Mouse (Mus musculus) kidney, postnatal 25 days (tissue): ENCODE data around the gene L2hgdh.

Source experiments
- DNase-seq, 2 experiments: peaks; one replicate each; pipeline ENCODE4 v3.0.0; 2021; ENCODE audit warnings: mixed read lengths in 2 of 2

L2hgdh gene

GRCm38 (mm10) chr12:69729246-69729645, 4.6 kb upstream of the L2hgdh start:
- DNase-seq: no peak

GRCm38 (mm10) chr12:69724018-69724710, 509 bp downstream of the L2hgdh start:
- no peak for DNase-seq

DNA sequence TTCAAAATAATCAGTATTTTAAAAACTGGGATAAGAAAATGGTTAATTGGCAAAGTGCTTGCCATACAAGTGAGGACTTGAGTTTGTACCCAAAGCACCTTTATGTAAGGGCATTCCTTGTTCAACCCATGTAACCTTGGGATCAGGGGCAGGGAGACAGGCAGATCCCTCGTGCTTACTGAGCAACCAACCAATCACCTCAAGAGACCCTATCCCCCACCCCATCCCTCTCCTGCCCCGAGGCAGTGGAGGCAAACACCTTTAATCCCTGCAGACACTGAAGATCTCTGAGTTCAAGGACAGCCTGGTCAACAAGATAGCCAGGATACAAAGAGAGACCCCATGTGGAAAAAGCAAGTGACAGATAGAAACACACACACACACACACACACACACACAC, 1.3 kb downstream of the L2hgdh start:
- DNase-seq: peak in 1 of 2 experiments; percentile 73

- no peak for DNase-seq
These were observed 1.8 kb downstream of the L2hgdh start for GRCm38 (mm10) chr12:69722857-69723256.

- DNase-seq: no peak
These were observed 11.0 kb downstream of the L2hgdh start for GRCm38 (mm10) chr12:69713628-69714027.

DNA sequence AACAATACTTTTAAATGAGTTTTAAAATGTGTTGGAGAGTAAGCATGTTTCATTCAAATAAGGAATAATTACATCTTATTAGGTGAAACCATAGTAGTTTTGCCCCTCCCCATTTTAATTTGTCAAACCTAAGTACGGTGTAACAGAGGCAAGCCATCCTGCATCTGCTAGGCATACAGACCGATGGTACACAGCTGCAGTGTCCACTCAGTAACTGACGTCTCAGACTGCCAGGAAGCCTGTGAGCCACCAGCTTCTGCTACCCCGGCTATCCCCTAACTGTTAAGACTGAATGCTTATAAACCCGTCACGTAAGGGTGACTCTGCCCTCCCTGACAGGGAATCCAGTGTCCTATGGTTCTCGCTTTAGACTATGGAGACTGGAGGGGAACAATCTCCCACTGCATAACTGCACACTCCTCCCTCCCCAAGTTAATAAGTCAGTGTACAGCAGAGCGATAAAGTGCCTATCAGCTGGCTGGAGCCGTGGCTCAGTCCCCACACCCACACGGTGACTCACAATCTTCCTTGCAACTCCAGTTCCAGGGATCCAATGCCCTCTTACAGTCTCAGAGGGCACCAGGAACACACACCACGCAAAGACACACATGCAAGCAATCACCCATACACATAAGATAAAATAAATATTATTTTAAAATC, 19.7 kb downstream of the L2hgdh start:
- DNase-seq: no peak

GRCm38 (mm10) chr12:69698352-69698751, 26.3 kb downstream of the L2hgdh start:
- DNase-seq: no peak

DNA sequence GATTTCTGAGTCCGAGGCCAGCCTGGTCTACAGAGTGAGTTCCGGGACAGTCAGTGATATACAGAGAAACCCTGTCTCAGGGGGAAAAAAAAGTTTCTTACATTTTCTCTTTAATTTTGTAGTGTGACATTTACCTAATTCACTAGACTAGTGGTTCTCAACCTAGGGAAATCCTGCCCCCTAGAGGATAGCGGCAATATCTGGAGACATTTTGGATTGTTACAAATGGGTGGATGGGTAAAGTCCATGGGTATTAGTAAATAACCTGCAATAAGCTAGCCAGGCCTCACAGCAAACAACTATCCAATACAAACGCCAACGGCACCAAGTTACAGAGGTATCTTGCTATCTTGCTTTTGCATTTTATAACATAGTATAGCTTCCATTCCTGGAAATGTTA, 27.9 kb downstream of the L2hgdh start:
- peak; percentile 52 to 74 for DNase-seq

GRCm38 (mm10) chr12:69693471-69693870, 31.2 kb downstream of the L2hgdh start:
- no peak for DNase-seq

DNA sequence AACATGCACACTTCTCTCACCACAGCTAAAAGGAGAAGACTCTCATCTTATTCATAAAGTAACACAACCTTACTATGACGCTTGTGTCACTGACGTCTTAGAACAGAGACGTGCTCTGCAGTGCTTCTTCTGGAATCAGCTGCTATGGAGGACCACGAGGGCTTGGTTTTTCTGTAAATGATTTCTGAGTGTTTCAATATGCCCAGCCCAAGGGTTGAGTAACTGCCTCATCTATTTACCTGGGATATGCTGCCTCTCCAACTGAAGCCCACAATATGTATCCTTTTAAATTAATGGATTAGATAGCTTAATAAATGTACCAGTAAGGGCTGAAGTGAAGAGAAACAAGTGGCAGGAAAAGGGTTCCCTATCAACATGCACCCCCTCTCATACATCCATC, 34.0 kb downstream of the L2hgdh start:
- no peak for DNase-seq

GRCm38 (mm10) chr12:69689094-69689493, 35.6 kb downstream of the L2hgdh start:
- DNase-seq: no peak

- peak; percentile 59 to 71 for DNase-seq
These were observed 36.3 kb downstream of the L2hgdh start for GRCm38 (mm10) chr12:69688368-69688767.

DNA sequence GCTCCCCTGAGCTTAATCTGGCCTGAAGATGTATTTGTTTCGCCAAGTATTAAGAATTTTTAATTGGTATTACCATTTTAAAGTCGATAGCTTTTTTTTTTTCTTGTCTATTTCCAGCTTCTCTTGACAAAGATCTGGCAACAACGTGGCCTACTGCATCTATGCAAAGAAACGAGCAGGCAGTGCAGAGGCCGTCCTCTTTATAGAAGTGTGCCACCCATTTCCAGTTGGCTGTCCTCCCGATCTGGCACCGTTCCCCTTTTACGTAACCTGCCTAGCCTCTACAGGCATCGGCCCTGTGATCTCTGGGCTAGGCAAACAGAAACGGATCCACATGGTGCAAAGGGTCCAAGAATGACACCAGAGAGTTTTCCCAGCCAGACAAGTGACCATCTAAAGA, 41.1 kb downstream of the L2hgdh start:
- DNase-seq: peak; percentile 94 to 95

GRCm38 (mm10) chr12:69682788-69683419, 41.8 kb downstream of the L2hgdh start:
- no peak for DNase-seq

GRCm38 (mm10) chr12:69682065-69682787, 42.4 kb downstream of the L2hgdh start:
- DNase-seq: peak; percentile 88 to 96

DNA sequence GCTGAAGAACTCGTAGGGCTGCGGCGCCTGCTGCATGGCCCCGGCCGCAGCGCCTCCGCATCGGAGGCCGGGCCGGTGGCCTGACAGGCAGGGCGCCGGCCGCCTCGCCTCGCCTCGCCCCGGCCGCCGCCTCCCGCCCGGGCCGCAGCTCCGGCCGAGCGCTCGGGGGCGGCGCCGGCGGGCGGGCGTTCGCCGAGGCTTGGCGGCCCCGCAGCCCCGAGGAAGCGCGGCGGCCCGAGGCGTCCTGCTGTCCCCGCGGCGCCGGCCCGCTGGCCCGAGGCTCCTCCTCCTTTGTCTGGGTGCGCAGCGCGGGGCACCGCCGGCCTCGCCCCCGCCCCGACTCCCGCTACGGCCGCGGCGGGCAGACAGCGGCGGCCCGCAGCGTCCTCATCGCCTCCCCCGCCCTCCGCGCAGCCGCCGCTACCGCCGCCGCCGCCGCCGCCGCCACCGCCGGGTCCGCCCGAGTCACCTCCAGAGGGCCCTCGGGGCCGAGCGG, 43.1 kb downstream of the L2hgdh start, which contains the start of gene Sos2:
Gene Sos2, minus strand, starts transcription at position 287 of the 496 bp plus-strand sequence.
- DNase-seq: peak; percentile 71 to 88

- peak; percentile 37 to 67 for DNase-seq
These were observed 43.8 kb downstream of the L2hgdh start for GRCm38 (mm10) chr12:69680635-69681565.

DNA sequence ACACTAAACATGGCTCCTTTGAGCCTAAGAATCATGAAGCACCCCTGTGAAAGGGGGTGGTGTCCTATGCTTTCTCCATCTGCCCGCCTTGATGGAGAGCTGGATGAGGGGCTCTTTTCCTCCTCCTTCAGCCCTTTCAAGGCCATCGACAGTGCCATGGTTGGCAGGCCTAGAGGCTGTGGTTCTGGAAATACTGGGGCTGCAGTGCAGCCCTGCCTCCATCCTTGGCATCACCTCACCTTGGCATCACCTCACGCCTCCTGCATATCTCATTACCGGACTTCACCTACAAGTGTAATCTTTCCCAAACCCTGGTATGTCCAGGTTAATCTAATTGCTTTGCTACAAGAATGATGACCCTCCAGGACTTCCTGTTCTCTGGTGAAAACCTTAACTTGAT, 48.5 kb downstream of the L2hgdh start:
- no peak for DNase-seq

DNA sequence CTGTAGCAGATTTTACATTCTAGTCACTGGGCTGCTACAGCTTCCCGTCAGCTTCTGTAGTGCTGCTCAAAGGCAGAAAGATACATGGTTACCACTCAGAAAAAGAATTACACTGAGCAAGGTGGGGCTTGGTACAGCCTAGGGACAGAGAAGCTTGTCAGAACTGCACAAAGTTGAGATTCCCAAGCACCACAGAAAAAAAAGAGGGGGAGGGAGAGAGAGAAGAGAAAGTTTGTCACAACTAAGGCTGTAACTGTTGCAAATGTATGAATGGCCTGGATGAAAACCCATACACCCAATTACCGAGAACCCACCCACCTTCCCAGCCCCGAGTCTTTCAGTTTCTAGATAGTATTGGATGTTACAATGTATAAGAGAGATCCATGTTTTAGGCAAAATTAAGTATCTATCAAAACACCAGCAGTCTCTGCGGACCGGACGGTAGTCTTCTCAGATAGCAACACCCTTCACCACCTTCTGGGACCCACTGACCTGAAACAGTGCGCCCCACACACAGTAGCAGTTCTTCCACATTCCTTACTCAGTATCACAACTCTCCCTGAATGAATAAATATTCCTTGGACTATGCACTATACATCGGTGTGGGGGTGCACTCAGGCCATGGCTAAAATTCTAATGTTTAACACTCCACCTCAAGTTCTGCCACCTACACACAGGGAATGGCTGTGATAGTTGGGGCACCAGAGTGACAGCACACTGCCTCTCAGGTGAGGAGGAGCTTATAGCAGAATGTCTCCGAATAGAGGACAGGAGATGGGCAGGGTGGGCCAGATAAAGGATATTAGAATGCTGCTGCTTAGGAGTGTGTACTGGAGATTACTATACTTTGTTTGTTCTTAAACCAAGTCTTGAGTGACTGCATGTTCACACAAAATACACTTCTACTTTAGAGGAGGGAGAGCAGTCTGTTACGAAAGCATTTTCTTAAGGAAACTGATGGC, 49.8 kb downstream of the L2hgdh start:
- DNase-seq: no peak

DNA sequence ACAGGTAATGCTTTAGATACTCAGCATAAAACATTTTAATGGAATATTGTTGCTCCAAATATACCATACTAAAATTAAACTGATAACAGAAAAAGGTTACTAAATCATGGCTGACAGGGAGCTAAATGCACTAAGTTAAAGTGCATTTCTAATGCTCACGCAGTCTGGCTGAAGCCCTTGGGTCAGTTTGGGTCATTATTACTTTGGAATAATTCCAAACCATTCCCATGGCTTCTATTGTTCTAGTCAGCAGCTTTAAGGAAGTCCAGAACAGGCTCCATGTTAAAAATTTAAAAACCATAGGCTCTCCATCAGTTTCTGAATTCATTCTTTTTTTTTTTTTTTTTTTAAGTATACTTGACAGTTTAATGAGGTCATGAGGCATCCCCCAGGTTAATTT, 50.5 kb downstream of the L2hgdh start:
- DNase-seq: no peak

DNA sequence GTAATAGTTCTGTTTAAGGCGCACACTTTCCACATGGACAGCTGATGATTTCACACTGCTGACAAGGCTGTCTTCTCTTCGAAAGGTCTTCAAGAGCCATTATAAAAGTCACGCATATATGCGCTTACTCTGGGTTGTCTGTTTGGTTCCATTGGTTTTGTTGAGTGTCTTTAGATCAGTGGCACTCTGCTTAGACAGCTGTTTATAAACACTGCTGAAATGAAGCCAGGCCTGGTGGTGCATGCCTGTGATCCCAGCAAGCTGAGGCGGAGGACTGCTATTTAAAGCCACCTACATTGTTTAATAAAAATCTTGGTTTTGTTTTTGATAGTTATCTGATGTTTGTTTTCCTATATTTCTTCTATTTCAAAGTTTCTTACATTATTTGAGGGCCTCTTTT, 58.0 kb downstream of the L2hgdh start:
- DNase-seq: no peak
